Mouse (Mus musculus): ENCODE results near the gene Rps8.
"Not testable (repeated sequence)": the region's sequence is repeated elsewhere in the genome, so short reads cannot be mapped to it uniquely, and the experiment has no call there.

Gene Rps8

GRCm38 (mm10) chr4:117155792-117156355 lies at the start of gene Rps8:
Rps8 (minus strand) TSS chr4:117156243.
- peak; percentile 84 to 87 for DNase-seq

GRCm38 (mm10) chr4:117202992-117203354 lies 46.9 kb upstream of the Rps8 start:
- DNase-seq: no peak

- DNase-seq: peak; percentile 70 to 77
These were observed 46.3 kb upstream of the Rps8 start for GRCm38 (mm10) chr4:117202046-117202991.

GRCm38 (mm10) chr4:117191804-117192203 lies 35.8 kb upstream of the Rps8 start:
- no peak for DNase-seq

GRCm38 (mm10) chr4:117190660-117191059 lies 34.6 kb upstream of the Rps8 start:
- no peak for DNase-seq

- DNase-seq: peak; percentile 66 to 68
These were observed 34.0 kb upstream of the Rps8 start for GRCm38 (mm10) chr4:117189856-117190543.

- peak; percentile 88 to 89 for DNase-seq
These were observed 33.4 kb upstream of the Rps8 start for GRCm38 (mm10) chr4:117189382-117189855.

GRCm38 (mm10) chr4:117188969-117189368 lies 32.9 kb upstream of the Rps8 start:
- DNase-seq: no peak

GRCm38 (mm10) chr4:117182759-117183096 lies 26.7 kb upstream of the Rps8 start:
- DNase-seq: not testable (repeated sequence)

GRCm38 (mm10) chr4:117181863-117182758 lies 26.1 kb upstream of the Rps8 start, which contains the start of gene Kif2c:
Kif2c (minus strand) TSS chr4:117182639.
- peak; percentile 95 to 96 for DNase-seq

GRCm38 (mm10) chr4:117169936-117170335 lies 13.9 kb upstream of the Rps8 start:
- DNase-seq: no peak

GRCm38 (mm10) chr4:117161183-117161582 lies 5.1 kb upstream of the Rps8 start:
- no peak for DNase-seq

- DNase-seq: no peak
These were observed 3.6 kb upstream of the Rps8 start for GRCm38 (mm10) chr4:117159666-117160065.

GRCm38 (mm10) chr4:117156372-117156771 lies 329 bp upstream of the Rps8 start:
- DNase-seq: no peak

- no peak for DNase-seq
These were observed 837 bp downstream of the Rps8 start for GRCm38 (mm10) chr4:117155020-117155791.

- no peak for DNase-seq
These were observed 3.3 kb downstream of the Rps8 start for GRCm38 (mm10) chr4:117152714-117153113.

GRCm38 (mm10) chr4:117151416-117151815 lies 4.6 kb downstream of the Rps8 start:
- no peak for DNase-seq

GRCm38 (mm10) chr4:117150212-117150733 lies 5.8 kb downstream of the Rps8 start:
- no peak for DNase-seq

- DNase-seq: no peak
These were observed 6.5 kb downstream of the Rps8 start for GRCm38 (mm10) chr4:117149291-117150211.

- no peak for DNase-seq
These were observed 7.2 kb downstream of the Rps8 start for GRCm38 (mm10) chr4:117148815-117149214.
